Mouse (Mus musculus) adrenal gland, adult 2 months (tissue): ENCODE results near the gene Tmem170b. TPM values are rescaled to one million over a fixed set of nuclear protein-coding genes. Genes with fewer than 3 reads are reported as not detected.
"Not testable (repeated sequence)": the region's sequence is repeated elsewhere in the genome, so short reads cannot be mapped to it uniquely, and the experiment has no call there.

ENCODE experiments used
- DNase-seq: peaks from one replicate; pipeline ENCODE4 v3.0.0; 2021
- polyA plus RNA-seq: library from polyadenylated mRNA; depleted of rRNA; stranded (reverse); fragments of >200 nt; gene quantifications from 2 replicates; pipeline ENCODE4 v1.2.3, GENCODE M21; 2012; rRNA removed
- total RNA-seq, 2 experiments: library from RNA; stranded (reverse); gene quantifications; 2 replicates each; pipeline ENCODE4 v1.2.3; 2021

Gene Tmem170b
- total and polyA plus RNA-seq, 3 experiments, result 10.1 to 22.1 (median 16.6) TPM

GRCm38 (mm10) chr13:41669951-41670350 is 64.2 kb downstream of the Tmem170b start:
- DNase-seq, result no peak

- DNase-seq, result no peak
Measured at GRCm38 (mm10) chr13:41670386-41671130, 64.9 kb downstream of the Tmem170b start.

GRCm38 (mm10) chr13:41671136-41671705 is 65.5 kb downstream of the Tmem170b start:
- DNase-seq, result no peak

- DNase-seq, result not testable (repeated sequence)
Measured at GRCm38 (mm10) chr13:41672904-41673303, 67.2 kb downstream of the Tmem170b start.

- DNase-seq, result no peak
Measured at GRCm38 (mm10) chr13:41673541-41673940, 67.8 kb downstream of the Tmem170b start.

- DNase-seq, result not testable (repeated sequence)
Measured at GRCm38 (mm10) chr13:41674608-41675007, 68.9 kb downstream of the Tmem170b start.

GRCm38 (mm10) chr13:41675498-41675897 is 69.8 kb downstream of the Tmem170b start:
- no peak for DNase-seq

- no peak for DNase-seq
Measured at GRCm38 (mm10) chr13:41675966-41676835, 70.5 kb downstream of the Tmem170b start.

- DNase-seq, result no peak
Measured at GRCm38 (mm10) chr13:41676836-41677186, 71.1 kb downstream of the Tmem170b start.

GRCm38 (mm10) chr13:41680854-41681549 is 75.3 kb downstream of the Tmem170b start:
- no peak for DNase-seq

GRCm38 (mm10) chr13:41682341-41683119 is 76.8 kb downstream of the Tmem170b start:
- no peak for DNase-seq

- DNase-seq, result no peak
Measured at GRCm38 (mm10) chr13:41683356-41684012, 77.8 kb downstream of the Tmem170b start.

GRCm38 (mm10) chr13:41685499-41685898 is 79.8 kb downstream of the Tmem170b start:
- DNase-seq, result no peak

- DNase-seq, result no peak
Measured at GRCm38 (mm10) chr13:41689055-41689454, 83.3 kb downstream of the Tmem170b start.

GRCm38 (mm10) chr13:41689598-41690045 is 83.9 kb downstream of the Tmem170b start:
- DNase-seq, result no peak

Other genes starting within 250 kb of the Tmem170b start
- gene Nedd9, start 118.5 kb upstream of the Tmem170b start, total RNA-seq, result 10 to 100 TPM; 23.6 to 31.4 TPM
- 5.5 and 8.7 TPM in 2 replicates for gene Nedd9, start 118.5 kb upstream of the Tmem170b start, polyA plus RNA-seq
- 100 to 1,000 TPM in 1 of 2 experiments, 10 to 100 TPM in 1; 52.7 to 132 TPM for gene Adtrp, start 241.8 kb downstream of the Tmem170b start, total RNA-seq
- gene Adtrp, start 241.8 kb downstream of the Tmem170b start, polyA plus RNA-seq, result 6.1 and 6.9 TPM in 2 replicates